Mouse (Mus musculus) liver, embryonic 14.5 days (tissue): ENCODE measurements around the gene Pde6g.

ENCODE experiments used
- CTCF ChIP-seq: IDR thresholded peaks from 2 replicates; pipeline ENCODE4 v1.5.1; 2016; ENCODE audit warnings: antibody characterized with exemption, low read depth, control low read depth
- EP300 ChIP-seq: IDR thresholded peaks from 2 replicates; pipeline ENCODE4 v1.6.1; 2016; ENCODE audit warnings: antibody characterized with exemption, low read depth

GRCm38 (mm10) chr11:120437152-120437856 is 16.0 kb downstream of the Pde6g start, which contains the start of gene Nploc4:
- TF ChIP-seq CTCF (peak; percentile 31), EP300 (no peak)
